Mouse (Mus musculus) splenic B cell, adult 2 months (primary cell): ENCODE measurements around the gene Stab2.

Experiments used
- DNase-seq: peaks from one replicate; pipeline ENCODE4 v3.0.0-alpha.2; 2011; ENCODE audit warnings: low read depth, low spot score
- H3K27me3 ChIP-seq: 2 replicates; pipeline ENCODE4 v1.6.1; 2012; ENCODE audit warnings: mild to moderate bottlenecking, low read length, moderate library complexity, mixed read lengths; ENCODE audit not compliant: control insufficient read depth, poor library complexity, insufficient read depth, severe bottlenecking
- H3K36me3 ChIP-seq: 2 replicates; pipeline ENCODE4 v1.6.1; 2012; ENCODE audit warnings: mild to moderate bottlenecking, low read length, moderate library complexity, mixed read lengths; ENCODE audit not compliant: control insufficient read depth, poor library complexity, insufficient read depth, severe bottlenecking

The Stab2 gene

DNA sequence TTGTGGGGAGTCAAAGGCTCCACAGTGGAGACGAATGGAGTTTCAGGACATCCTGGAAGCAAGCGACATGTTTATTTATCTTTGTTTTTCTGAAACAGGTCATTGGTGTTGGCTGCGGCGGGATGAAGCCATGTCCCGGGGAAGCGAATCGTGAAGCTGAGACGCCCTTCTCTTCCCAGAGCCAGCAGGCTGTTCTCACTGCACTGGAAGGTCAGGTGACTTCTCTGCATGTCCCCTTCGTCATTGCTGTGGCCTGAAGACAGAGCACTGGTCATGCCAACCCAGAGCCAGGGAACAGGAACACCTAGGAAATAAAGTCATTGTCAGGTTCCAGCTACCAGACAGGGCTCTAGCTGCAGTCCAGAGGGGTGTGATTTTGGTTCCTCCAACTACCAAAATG is 11.1 kb upstream of the Stab2 start:
- no peak for DNase-seq
- Histone ChIP-seq H3K36me3 (no peaks in the 10 kb centered on the region), H3K27me3 (no peaks in the 10 kb centered on the region)

DNA sequence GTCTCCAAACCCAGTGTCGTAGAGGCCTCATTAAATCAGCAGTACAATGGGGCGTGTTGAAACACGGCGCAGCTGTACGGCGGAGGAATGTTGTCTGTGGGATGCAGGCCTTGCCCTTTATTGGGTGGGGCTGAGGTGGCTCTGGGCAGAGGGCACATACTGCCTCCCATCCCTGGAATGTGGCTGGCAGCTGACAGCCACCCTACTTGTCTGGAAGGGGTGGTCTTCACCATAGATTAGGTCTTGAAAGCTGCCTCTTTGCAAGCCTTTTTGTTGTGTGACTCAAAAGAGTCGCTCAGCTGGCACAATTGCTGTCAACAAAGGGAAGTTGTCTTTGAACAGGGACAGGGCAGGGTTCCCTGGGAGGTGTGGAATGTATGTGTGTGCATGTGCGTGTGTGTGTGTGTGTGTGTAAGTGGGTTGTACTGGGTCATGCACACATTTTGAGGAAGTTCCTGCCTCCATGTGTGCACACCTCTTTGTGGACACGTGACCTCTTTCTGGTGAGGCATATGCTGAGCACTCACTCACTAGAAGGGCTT is 8.4 kb upstream of the Stab2 start:
- peak; percentile 3 for DNase-seq
- Histone ChIP-seq H3K36me3 (no peaks in the 10 kb centered on the region), H3K27me3 (no peaks in the 10 kb centered on the region)

DNA sequence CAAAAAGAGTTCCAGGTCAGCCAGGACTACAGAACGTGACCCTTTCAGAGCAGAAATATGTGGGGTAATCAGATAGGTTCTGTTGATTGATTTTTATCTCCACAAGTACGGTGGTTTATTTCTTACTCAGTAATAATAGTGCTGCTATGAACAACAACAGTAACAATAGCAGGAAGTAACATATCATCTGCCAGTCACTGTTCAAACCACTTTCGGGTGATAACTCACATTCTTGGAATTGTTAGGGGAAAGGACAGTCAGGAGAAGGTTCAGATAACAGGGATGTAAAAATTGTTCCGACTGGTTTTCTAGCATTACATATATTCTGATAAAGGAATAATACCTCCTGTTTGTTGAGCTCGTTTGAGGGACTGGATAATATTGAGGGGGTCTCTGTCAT is 7.6 kb upstream of the Stab2 start:
- DNase-seq: no peak
- Histone ChIP-seq H3K27me3 (no peaks in the 10 kb centered on the region), H3K36me3 (no peaks in the 10 kb centered on the region)

DNA sequence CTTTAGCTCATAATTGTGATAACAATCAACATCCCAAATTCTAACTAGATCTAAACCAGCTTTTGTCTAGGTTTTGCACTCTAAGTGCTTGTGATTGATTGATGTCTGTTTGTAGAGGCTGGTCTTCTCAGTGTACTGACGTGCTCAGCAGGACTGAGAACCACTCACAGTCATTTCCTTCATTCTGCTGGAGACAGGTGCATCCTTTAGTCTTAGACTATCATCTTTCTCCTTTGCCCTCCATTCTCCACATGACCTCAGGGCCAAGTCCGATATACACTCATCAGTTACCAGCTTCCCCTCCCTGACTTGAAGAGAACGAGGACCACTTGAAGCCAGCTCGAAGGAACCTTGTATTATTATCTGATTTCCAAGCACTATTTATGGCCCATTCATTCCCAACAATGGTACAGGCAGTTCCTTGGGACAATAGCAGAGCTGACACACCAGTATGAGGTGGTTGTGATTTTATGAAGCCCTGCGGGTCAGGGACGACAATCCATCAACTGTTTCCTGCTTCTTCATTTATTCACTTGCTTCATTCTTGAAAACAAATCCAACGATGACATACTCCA is 6.7 kb upstream of the Stab2 start:
- no peak for DNase-seq
- no peaks in the 10 kb centered on the region for H3K27me3 ChIP-seq
- H3K36me3 ChIP-seq: no peaks in the 10 kb centered on the region

DNA sequence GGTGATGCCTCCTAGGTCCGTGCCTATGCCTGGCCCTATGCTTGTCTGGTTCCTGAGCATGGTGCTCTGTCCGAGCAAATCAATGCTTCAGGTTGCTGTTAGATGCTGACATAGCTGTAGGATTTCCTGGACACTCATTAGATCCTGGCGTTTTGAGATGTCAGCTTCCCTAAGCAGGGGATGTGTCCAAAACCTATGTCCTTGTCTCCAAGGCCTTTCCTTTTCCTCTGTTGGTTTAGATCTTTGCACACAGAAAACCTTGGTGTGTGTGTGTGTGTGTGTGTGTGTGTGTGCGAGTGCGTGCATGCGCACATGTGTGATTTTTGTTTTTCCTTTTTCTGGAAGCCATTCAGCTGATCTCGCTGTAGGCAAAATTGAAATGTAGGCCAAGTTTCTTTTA is 4.3 kb upstream of the Stab2 start:
- H3K36me3 ChIP-seq: no peaks in the 10 kb centered on the region

DNA sequence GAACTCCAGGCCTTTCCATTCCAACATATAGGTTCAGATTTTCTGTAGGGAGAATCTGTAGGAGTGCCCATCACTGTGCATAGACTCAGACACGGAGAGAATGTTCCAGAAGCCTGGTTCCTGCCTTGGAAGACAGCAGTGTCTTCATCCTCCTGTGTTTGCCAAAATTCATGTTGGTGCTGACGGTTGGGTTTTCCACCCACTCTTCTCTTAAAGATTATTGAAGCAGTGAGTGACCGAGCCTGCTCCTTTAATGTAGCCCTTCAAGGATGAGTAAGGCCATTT is 332 bp upstream of the Stab2 start:
- no peak for DNase-seq
- H3K27me3 ChIP-seq: no peaks in the 10 kb centered on the region
- no peaks in the 10 kb centered on the region for H3K36me3 ChIP-seq

More for the DNA sequence above, 4.3 kb upstream of the Stab2 start:
- H3K27me3 ChIP-seq: no peaks in the 10 kb centered on the region
- DNase-seq: no peak

DNA sequence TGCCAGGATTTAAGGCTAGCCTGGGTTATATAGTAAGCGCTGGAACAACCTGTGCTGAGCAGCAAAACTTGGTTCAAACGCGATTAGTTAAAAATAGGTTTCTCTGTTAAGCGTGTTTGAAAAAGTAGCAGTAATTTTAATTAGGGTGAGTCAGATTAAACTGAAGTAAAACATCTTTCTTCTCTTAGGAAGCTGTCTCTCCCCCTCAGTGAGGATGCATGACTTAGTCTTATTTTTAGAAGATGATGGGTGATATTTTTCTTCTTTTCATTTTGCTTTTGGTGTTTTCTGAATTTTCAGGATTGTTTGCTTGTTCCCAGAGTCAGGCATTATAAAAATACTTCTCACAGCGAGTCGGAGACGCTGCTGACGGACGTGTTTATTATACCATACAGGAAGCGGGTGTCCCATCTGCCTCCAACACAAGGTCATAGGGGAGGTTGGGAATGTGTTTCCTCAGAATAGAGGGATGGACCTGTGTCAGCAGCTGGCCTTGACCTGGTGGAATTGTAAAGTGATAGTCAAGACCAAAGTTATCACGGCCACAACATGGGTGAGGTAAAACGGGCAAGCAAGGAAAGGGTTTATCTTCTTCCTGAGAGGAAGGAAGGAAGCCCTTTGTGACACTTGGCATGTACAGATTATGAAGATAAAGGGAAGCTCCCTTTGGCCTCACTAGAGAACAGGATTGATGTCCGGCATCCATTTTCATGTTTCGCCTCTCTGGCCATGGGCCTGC is 15.4 kb downstream of the Stab2 start:
- no peak for DNase-seq
- H3K27me3 ChIP-seq: no peaks in the 10 kb centered on the region
- H3K36me3 ChIP-seq: no peaks in the 10 kb centered on the region

DNA sequence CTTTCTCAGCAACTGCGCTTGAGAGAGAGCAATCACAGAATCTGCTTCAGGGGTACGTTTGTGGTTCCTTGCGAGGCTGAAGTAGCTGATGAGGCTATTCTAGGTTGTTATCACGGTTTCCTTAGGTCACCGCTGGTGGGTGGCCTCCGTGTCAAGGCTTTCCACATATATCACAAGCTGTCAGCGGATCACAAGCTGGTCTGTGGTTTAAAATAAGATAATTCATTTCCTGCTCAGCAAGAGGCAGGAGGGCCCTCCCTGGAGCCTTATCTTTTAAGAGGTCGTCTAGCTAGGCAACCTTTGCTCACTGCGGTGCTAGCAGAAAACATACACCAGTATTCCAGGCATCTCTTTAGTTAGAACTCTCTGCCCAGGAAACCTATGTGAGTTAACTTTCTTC is 17.2 kb downstream of the Stab2 start:
- no peak for DNase-seq
- Histone ChIP-seq H3K36me3 (no peaks in the 10 kb centered on the region), H3K27me3 (no peaks in the 10 kb centered on the region)

DNA sequence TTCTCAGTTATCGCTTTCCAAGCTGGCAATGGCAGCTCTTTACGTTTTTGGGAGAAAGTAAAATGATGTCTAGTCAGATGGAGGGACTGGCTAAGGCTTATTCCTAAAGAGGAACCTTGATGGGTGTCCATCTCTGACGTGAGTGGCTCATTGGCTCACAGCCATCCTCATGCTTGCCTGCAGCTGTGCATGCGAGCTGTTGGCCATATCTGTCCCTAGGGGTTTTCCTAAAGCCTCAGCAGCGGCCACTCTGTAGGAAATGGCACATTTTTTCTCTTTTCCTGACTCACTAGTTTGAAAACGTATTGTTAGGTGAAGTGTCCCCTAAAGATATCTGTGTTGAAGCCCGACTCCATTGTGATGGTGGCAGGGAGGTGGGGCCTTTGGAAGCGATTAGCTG is 18.0 kb downstream of the Stab2 start:
- no peaks in the 10 kb centered on the region for H3K27me3 ChIP-seq

DNA sequence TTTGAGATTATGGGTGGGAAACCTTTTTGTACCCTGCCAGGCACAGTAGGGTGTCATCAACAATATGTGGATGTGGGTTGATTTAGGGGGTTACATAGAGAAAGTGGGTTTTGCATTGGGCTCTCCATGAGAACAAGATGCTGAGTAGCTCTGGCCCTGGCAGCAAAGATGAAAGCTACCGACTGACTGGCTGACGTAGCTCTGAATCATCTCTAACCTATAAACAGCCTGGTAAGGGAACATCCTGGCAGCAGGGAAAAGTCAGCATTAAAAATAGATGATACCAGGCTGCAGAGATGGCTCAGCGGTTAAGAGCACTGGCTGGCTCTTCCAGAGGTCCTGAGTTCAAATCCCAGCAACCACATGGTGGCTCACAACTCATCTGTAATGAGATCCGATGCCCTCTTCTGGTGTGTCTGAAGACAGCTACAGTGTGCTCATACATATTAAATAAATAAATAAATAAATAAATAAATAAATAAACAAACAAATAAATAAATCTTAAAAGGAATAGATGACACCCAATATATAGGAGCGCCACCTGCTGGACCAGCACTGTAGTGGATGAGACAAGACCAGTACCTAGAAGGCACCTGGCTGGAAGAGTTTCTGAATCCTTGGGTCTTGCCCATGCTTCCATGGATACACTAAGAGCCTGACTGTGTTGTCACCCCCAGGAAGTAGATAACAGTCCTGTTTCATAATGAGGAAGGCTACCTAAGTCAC is 31.7 kb downstream of the Stab2 start:
- DNase-seq: peak; percentile 15
- Histone ChIP-seq H3K27me3 (no peaks in the 10 kb centered on the region), H3K36me3 (no peaks in the 10 kb centered on the region)

More for the DNA sequence above, 18.0 kb downstream of the Stab2 start:
- DNase-seq: no peak
- no peaks in the 10 kb centered on the region for H3K36me3 ChIP-seq

DNA sequence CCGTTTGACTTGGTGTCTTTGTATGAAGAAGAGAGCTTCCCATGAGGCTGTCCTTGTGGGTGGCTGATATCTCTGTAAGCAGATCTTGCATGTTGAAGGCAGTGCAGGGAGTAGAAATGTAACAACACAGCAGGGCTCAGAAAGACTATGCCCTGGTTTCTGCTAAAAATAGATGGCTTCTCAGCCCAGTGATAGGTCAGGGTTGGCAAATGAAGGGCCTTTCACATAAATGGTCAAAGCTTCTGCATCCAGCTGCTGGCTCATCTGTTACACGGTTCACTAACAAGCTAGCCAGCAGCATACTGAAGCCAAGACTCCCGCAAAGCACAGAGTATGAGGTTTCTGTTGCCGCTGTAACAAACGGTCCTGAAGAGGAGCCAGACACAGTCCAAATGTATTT is 34.5 kb downstream of the Stab2 start:
- DNase-seq: no peak
- Histone ChIP-seq H3K27me3 (no peaks in the 10 kb centered on the region), H3K36me3 (no peaks in the 10 kb centered on the region)

DNA sequence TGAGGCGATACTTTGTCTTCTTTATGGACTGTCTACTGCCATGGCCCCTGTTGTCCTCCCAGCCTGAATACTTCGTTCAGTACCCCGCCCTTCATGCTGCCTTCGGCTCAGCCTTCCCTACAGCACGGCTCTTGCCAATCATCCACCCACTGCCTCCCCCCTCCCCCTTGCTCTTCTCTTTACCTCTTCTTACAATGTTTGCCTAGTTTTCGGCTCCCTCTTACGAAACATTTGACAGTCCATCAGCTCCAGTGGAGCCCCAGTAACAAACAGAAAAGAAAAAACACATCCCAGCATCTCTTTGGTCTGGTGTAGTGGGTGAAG is 35.4 kb downstream of the Stab2 start:
- H3K27me3 ChIP-seq: no peaks in the 10 kb centered on the region
- no peak for DNase-seq
- no peaks in the 10 kb centered on the region for H3K36me3 ChIP-seq

DNA sequence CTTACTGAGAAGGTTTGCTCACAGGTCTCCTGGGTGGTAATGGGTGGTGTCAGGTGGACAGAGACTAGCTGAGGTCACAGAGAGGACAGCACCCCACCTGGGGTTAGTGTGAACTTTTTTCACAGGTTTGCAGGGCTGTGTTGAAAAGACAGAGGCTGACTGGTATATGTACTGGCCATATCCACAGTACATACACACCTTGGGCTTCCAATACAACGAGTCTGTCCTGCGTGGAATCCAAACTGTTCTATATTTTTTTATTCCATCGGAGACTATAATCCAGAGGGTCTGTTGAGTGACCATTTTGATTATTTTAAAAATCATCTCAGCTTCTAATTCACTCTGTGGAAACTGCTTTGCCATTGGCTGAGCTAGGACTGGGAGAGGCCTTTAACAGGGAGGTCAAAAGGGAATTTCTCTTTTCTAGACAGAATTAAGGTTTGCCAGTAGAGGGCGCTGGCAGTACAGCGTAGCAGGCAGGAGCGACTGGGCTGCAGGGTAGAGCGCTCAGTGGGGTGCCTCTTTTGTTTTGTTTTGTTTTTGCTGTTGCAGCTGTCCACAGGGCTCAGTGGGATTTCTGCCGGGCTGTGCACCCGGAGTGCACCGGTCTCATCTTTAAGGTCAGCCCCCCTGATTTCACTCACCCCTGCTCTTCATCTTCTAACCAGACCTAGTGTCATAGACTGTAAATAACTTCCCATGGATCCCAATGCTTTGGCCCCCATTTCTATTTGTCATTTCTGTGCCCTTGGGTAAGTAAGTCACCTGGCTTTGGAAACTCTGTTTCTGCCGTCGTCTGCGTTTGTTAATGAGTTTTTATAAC is 35.9 kb downstream of the Stab2 start:
- DNase-seq: peak; percentile 46
- Histone ChIP-seq H3K36me3 (no peaks in the 10 kb centered on the region), H3K27me3 (no peaks in the 10 kb centered on the region)

DNA sequence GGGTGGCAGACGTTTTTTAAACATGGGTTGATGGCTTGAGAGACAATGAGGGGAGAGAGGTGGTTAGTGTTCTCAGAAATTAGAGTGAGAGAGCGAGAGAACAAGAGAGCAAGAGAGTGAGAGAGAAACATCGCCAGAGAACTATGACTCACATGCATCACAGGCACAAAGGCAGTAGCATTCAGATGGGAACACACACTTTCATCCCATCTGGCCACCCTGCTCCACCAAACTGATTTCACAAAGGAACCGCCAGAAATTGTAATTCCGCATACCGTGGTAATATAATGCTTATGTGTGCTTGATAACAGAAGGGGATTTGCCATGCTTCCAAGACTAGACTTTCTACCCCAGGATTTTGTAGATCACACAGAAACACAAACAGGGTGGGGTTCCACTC is 38.5 kb downstream of the Stab2 start:
- Histone ChIP-seq H3K27me3 (no peaks in the 10 kb centered on the region), H3K36me3 (no peaks in the 10 kb centered on the region)
- no peak for DNase-seq
